Mouse (Mus musculus) intestine, embryonic 14.5 days (tissue): ENCODE data around the gene Phyh. TPM values are rescaled to one million over a fixed set of nuclear protein-coding genes. Genes with fewer than 3 reads are reported as not detected.
"Not testable (repeated sequence)": the region's sequence is repeated elsewhere in the genome, so short reads cannot be mapped to it uniquely, and the experiment has no call there.

Source experiments
- ATAC-seq: fragments of 200-750 bp; cut with Nextera tagmentation; replicated peaks from 2 replicates; pipeline ENCODE4 v1.8.0; 2017; ENCODE audit warnings: low read depth, moderate number of reproducible peaks, moderate TSS enrichment, moderate library complexity; ENCODE audit not compliant: low FRiP score, low TSS enrichment
- DNase-seq: peaks from one replicate; pipeline ENCODE4 v3.0.0-alpha.2; 2018; ENCODE audit warnings: low spot score
- H3K27ac ChIP-seq: fragments of 300-500 bp; sonication (generic); 2 replicates; pipeline ENCODE4 v1.5.1; 2014; ENCODE audit warnings: low read depth, mild to moderate bottlenecking, control low read depth
- H3K27me3 ChIP-seq: fragments of 300-500 bp; sonication (generic); replicated peaks from 2 replicates; pipeline ENCODE4 v1.6.1; 2014; ENCODE audit warnings: low read length, control low read depth; ENCODE audit not compliant: control insufficient read depth, insufficient read depth
- H3K36me3 ChIP-seq: fragments of 300-500 bp; sonication (generic); 2 replicates; pipeline ENCODE4 v1.6.1; 2014; ENCODE audit warnings: low read length, control low read depth; ENCODE audit not compliant: control insufficient read depth, insufficient read depth
- H3K4me1 ChIP-seq: fragments of 300-500 bp; sonication (generic); replicated peaks from 2 replicates; pipeline ENCODE4 v1.6.1; 2014; ENCODE audit warnings: low read length, control low read depth, mixed read lengths; ENCODE audit not compliant: control insufficient read depth, insufficient read depth
- H3K4me2 ChIP-seq: fragments of 300-500 bp; sonication (generic); 2 replicates; pipeline ENCODE4 v1.6.1; 2014; ENCODE audit warnings: low read length
- H3K4me3 ChIP-seq: fragments of 300-500 bp; sonication (generic); 2 replicates; pipeline ENCODE4 v1.5.1; 2014; ENCODE audit warnings: low read depth, low read length, control low read depth, mixed read lengths
- H3K9ac ChIP-seq: fragments of 300-500 bp; sonication (generic); 2 replicates; pipeline ENCODE4 v1.6.1; 2014; ENCODE audit warnings: mild to moderate bottlenecking, low read length
- H3K9me3 ChIP-seq: fragments of 300-500 bp; sonication (generic); 2 replicates; pipeline ENCODE4 v1.6.1; 2016; ENCODE audit warnings: low read length, control low read depth; ENCODE audit not compliant: control insufficient read depth
- WGBS: fragments of 180-500 bp; shearing (Covaris S2); extraction: QIAGEN DNeasy Blood & Tissue Kit; methylation state at CpG from one replicate; pipeline ENCODE4 v1.1.7; 2014; 5-methylcytosine and 5-hydroxymethylcytosine counted together
- polyA plus RNA-seq: library from polyadenylated mRNA; unstranded; fragments of >200 nt; fragmentation: Nextera tagmentation; extraction: Ambion mirVana; gene quantifications from 2 replicates; pipeline ENCODE4 v1.2.1, GENCODE M21; 2014

Gene Phyh
- polyA plus RNA-seq, 1 experiment from 2014 or later: 62.3 TPM

DNA sequence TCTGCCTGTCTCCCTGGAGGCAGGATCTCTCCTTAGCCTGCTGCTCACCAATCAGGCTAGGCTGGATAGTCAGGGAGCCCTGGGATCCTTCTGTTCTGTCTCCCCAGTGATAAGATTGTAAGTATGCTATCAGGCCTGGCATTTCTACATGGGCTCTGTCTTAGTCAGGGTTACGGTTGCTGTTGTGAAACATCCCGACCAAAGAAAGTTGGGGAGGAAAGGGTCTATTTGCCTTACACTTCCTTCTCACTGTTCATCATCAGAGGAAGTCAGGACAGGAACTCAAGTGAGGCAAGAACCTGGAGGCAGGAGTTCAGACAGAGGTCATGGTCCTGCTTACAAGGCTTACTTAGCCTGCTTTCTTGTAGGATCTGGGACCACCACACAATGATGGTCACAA lies 10.4 kb downstream of the Phyh start:
- no peak for DNase-seq
- no peak for ATAC-seq
- 84% methylated on average over 2 of the region's 2 CpGs for WGBS
- H3K27ac ChIP-seq: no peak overlapping the region
- no peak overlapping the region for H3K9ac ChIP-seq
- H3K4me1 ChIP-seq: no peaks in the 10 kb centered on the region; the same call in 1 of the 2 replicates
- H3K4me2 ChIP-seq: no peak overlapping the region
- 0 out of 2 replicates have a peak, but pooled peaks cover 3% of the 10 kb centered on the region for H3K9me3 ChIP-seq
- H3K4me3 ChIP-seq: no peak overlapping the region
- no peaks in the 10 kb centered on the region for H3K27me3 ChIP-seq
- H3K36me3 ChIP-seq: peaks cover 23% of the 10 kb centered on the region; the same call in 1 of the 2 replicates

DNA sequence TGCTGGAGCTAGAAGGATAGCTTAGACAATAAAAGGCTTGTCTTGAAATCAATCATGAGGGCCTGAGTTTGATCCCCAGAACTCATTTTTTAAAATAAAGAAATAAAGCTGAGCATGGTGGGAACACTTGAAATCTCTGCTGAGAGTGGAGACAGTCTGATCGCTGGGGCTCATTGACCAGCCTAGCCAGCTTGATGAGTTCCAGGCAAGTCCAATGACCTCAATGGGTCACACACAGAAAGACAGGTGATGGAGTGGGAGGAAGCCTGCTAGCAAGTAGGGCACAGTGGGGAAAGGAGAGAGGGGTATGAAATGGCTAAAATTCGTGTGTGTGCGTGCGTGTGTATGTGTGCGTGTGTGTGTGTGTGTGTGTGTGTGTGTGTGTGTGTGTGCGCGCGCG lies 15.7 kb downstream of the Phyh start:
- no peak for DNase-seq
- peaks cover 19% of the 10 kb centered on the region; the same call in 1 of the 2 replicates for H3K36me3 ChIP-seq
- no peak overlapping the region for H3K9ac ChIP-seq
- H3K4me1 ChIP-seq: no peaks in the 10 kb centered on the region
- no peak for ATAC-seq
- H3K27ac ChIP-seq: no peak overlapping the region
- H3K9me3 ChIP-seq: 0 out of 2 replicates have a peak, but pooled peaks cover 4% of the 10 kb centered on the region
- H3K27me3 ChIP-seq: no peaks in the 10 kb centered on the region
- 87% methylated on average over 9 of the region's 9 CpGs for WGBS
- no peak overlapping the region for H3K4me3 ChIP-seq
- no peak overlapping the region for H3K4me2 ChIP-seq

DNA sequence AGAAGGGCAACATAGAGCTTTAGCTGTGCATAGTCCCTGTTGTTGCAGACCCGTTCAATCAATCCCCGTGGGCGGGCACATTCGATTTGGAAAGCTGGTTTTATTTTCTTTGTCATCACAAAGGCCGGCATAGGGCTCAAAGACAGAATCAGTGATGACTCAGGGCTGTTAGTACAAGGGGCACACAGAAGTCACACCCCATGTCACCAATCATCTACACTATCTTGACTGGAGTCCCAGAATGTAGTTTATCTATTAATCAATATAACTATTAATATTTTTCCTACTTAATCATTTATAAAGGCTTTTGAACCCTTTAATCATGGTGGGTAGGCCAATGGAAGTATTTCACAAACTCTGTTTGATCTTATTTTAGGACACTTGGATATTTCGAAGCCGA lies 19.1 kb downstream of the Phyh start:
- ATAC-seq: no peak
- peaks cover 12% of the 10 kb centered on the region; the same call in 1 of the 2 replicates for H3K36me3 ChIP-seq
- WGBS: 88% methylated on average over 7 of the region's 7 CpGs

DNA sequence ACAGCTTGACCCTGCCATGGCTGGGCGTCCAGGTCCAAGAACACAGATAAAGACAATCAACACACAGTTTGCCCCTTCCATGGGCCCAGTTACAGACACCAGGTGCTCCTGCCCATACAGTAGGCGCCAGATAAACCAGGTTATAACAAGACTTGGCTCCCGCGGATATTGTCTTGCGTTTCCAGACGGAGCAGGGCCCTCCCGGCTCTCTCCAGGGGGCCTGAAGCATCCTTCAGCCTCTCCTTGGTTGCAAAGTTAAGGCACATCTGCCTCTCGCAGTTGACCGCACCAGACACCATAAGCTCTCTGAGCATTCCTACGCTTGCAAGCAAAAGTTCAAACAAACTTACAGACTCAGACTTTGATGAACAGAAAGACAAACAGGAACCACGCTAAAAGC lies 22.0 kb downstream of the Phyh start:
- ATAC-seq (no peak), DNase-seq (no peak)
- peaks cover 12% of the 10 kb centered on the region; the same call in 1 of the 2 replicates for H3K36me3 ChIP-seq
- H3K27me3 ChIP-seq: no peaks in the 10 kb centered on the region
- H3K4me2 ChIP-seq: no peak overlapping the region
- no peak overlapping the region for H3K9ac ChIP-seq
- H3K4me3 ChIP-seq: no peak overlapping the region
- no peak overlapping the region for H3K27ac ChIP-seq
- WGBS: 90% methylated on average over 11 of the region's 11 CpGs
- H3K4me1 ChIP-seq: no peaks in the 10 kb centered on the region
- 0 out of 2 replicates have a peak, but pooled peaks cover 7% of the 10 kb centered on the region for H3K9me3 ChIP-seq

More for the DNA sequence above, 19.1 kb downstream of the Phyh start:
- no peak for DNase-seq
- Histone ChIP-seq H3K9me3 (0 out of 2 replicates have a peak, but pooled peaks cover 4% of the 10 kb centered on the region), H3K4me2 (no peak overlapping the region), H3K9ac (no peak overlapping the region), H3K27me3 (no peaks in the 10 kb centered on the region), H3K27ac (no peak overlapping the region), H3K4me3 (no peak overlapping the region), H3K4me1 (no peaks in the 10 kb centered on the region)

DNA sequence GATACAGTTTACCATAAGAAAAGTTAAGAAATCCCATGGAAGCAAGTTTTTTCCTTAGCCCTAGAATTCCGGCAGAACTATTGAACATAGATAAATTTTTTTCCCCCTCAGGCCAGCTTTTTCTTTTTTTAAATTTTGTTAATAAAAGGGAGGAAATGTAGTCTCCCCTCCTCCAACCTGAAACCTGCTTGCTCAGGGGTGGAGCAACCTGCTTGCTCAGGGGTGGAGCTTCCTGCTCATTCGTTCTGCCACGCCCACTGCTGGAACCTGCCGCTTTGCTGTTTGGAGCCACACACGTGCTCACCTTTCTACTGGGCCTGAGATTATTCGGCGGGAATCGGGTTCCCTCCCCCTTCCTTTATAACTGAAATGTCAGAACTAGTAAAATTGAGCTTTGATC lies 30.9 kb downstream of the Phyh start:
- not testable (repeated sequence) for H3K4me3 ChIP-seq, H3K9me3 ChIP-seq, H3K36me3 ChIP-seq, H3K9ac ChIP-seq, DNase-seq, H3K4me1 ChIP-seq, H3K4me2 ChIP-seq, H3K27me3 ChIP-seq, ATAC-seq, H3K27ac ChIP-seq
- WGBS: 90% methylated on average over 3 of the region's 8 CpGs

DNA sequence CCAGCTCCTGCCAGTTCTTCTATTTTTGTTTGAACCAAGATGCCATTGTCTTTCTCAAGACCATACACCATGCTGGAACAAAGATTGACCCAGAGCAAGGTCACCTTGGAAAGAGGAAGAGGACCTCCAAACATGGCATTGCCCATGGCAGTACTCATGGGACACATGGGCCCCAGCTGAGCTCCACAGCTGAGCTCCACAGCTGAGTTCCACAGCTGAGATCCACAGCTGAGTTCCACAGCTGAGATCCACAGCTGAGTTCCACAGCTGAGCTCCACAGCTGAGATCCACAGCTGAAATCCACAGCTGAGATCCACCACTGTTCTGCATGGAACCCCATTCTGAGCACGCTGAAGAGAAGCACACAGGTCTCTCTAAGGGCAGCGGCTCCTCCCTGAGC lies 32.2 kb downstream of the Phyh start:
- H3K9ac ChIP-seq: no peak overlapping the region
- no peaks in the 10 kb centered on the region for H3K27me3 ChIP-seq
- no peak overlapping the region for H3K4me2 ChIP-seq
- no peaks in the 10 kb centered on the region for H3K9me3 ChIP-seq
- DNase-seq (no peak), ATAC-seq (no peak)
- H3K36me3 ChIP-seq: no peaks in the 10 kb centered on the region
- 100% methylated on average over 2 of the region's 2 CpGs for WGBS
- no peaks in the 10 kb centered on the region for H3K4me1 ChIP-seq
- H3K27ac ChIP-seq: no peak overlapping the region
- H3K4me3 ChIP-seq: no peak overlapping the region

DNA sequence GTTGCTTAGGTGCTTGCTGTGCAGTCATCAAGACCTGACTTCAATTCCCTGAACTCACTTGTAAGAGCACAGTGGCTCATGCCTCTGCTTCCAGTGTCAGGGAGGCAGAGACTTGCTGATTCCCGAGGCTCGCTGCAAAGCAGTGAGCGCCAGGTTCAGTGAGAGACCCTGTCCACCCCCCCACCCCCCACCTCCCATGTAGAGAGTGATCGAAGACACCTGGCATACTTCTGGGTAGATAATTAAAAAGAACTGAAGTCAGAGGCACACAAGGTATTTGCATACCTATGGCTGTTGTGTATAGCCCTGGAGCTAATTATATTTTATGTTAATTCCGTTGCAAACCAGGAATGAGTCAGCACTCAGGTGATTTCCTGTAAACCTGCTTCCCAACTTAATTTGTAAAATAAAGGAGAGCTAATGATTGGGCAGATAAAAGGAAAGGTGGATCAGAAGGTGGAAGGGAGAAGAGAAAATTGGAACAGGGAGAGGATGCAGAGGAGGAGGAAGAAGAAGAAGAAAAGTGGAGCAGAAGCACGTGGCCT lies 35.5 kb downstream of the Phyh start:
- H3K4me1 ChIP-seq: no peaks in the 10 kb centered on the region

DNA sequence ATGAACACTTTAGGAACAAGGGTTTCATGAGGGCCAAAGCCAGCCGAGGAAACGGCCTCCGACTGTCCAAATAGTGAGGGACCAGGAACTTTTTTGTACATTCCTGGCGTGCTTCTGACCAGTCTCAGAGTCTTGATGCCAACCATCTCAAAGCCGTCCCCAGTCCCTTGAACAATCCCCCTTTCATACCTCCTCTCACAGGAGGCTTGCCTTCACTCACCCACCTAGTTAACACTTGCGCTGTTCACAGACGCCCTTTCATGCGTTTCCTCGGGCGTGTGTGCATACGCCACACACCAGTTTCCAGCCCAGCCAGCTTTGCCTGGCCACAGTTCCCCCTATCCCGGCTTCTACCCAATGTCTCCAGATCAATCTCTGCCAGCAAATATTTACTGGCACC lies 39.2 kb downstream of the Phyh start:
- 89% methylated on average over 12 of the region's 12 CpGs for WGBS
- Histone ChIP-seq H3K4me1 (no peaks in the 10 kb centered on the region), H3K9me3 (no peaks in the 10 kb centered on the region), H3K4me3 (no peak overlapping the region), H3K4me2 (no peak overlapping the region), H3K9ac (no peak overlapping the region), H3K27ac (no peak overlapping the region), H3K27me3 (no peaks in the 10 kb centered on the region), H3K36me3 (no peaks in the 10 kb centered on the region)
- ATAC-seq (no peak), DNase-seq (no peak)

More for the DNA sequence above, 35.5 kb downstream of the Phyh start:
- no peak overlapping the region for H3K27ac ChIP-seq
- H3K27me3 ChIP-seq: no peaks in the 10 kb centered on the region
- DNase-seq (no peak), ATAC-seq (no peak)
- whole genome bisulfite sequencing: 87% methylated on average over 6 of the region's 6 CpGs
- H3K36me3 ChIP-seq: no peaks in the 10 kb centered on the region
- no peak overlapping the region for H3K9ac ChIP-seq
- H3K4me2 ChIP-seq: no peak overlapping the region
- no peaks in the 10 kb centered on the region for H3K9me3 ChIP-seq
- H3K4me3 ChIP-seq: no peak overlapping the region

DNA sequence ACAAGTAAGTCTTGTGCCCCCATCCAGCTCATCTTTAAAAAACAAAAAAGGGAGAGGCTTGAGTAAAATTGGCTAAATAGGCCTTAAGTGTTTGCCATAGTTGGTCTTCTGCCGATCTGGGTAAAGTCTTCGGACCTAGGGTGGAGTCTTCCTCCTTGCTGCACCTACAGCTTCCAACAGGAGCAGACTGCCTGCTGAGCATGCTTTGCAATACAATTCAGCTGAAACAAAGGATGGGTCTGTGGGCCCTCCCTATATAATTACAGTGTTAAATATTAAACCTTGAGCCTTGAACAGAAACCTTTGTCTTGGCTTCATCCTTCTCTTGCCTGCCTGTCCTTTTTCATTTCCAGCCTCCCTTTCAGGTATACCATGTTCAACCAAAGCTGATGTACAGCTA lies 49.0 kb downstream of the Phyh start:
- Histone ChIP-seq H3K4me1 (no peaks in the 10 kb centered on the region), H3K27me3 (no peaks in the 10 kb centered on the region), H3K36me3 (no peaks in the 10 kb centered on the region), H3K4me3 (no peak overlapping the region), H3K27ac (no peak overlapping the region), H3K9ac (no peak overlapping the region), H3K9me3 (no peaks in the 10 kb centered on the region), H3K4me2 (no peak overlapping the region)
- WGBS: 98% methylated on average over 2 of the region's 2 CpGs
- no peak for DNase-seq
- no peak for ATAC-seq
